Mouse (Mus musculus): ENCODE results near the gene Hnf1a. TPM values are rescaled to one million over a fixed set of nuclear protein-coding genes. Genes with fewer than 3 reads are reported as not detected.
"Not testable (repeated sequence)": the region's sequence is repeated elsewhere in the genome, so short reads cannot be mapped to it uniquely, and the experiment has no call there.

The Hnf1a gene
- total RNA-seq, 2 experiments from 2014 or later = not detected

- no peak for DNase-seq (ENCODE audit: low spot score in 2 of 2)
These were observed 25.8 kb downstream of the Hnf1a start for GRCm38 (mm10) chr5:114945072-114945471.

DNA sequence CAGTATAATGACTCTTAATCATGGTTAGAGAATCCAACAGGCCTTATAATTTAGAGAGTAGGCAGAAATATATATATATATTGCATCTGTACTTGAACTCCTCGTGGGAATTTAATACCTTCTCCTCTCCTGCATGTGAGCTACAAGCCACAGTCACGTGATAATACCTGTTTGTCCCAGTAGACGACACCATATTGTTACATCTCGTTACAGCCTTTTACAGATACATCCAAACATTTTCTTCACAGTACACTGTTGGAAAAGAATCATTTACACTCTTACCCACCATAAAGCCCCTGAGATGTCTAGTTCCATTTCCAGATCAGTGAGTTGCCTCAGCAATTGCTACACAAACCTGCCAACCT, 28.1 kb downstream of the Hnf1a start:
- DNase-seq (ENCODE audit: low spot score in 2 of 2) = no peak

GRCm38 (mm10) chr5:114942074-114942765, 28.7 kb downstream of the Hnf1a start, which contains the start of gene 2210016L21Rik:
Gene 2210016L21Rik, plus strand, starts transcription at chr5:114942158.
- peak; percentile 58 to 80 for DNase-seq (ENCODE audit: low spot score in 2 of 2)

GRCm38 (mm10) chr5:114941138-114941537, 29.8 kb downstream of the Hnf1a start:
- not testable (repeated sequence) for DNase-seq (ENCODE audit: low spot score in 2 of 2)

- DNase-seq (ENCODE audit: low spot score in 2 of 2) = no peak
These were observed 35.1 kb downstream of the Hnf1a start for GRCm38 (mm10) chr5:114935838-114936237.

- no peak for DNase-seq (ENCODE audit: low spot score in 2 of 2)
These were observed 37.7 kb downstream of the Hnf1a start for GRCm38 (mm10) chr5:114933206-114933605.

- DNase-seq (ENCODE audit: low spot score in 2 of 2) = no peak
These were observed 39.3 kb downstream of the Hnf1a start for GRCm38 (mm10) chr5:114931626-114932025.

GRCm38 (mm10) chr5:114926753-114927152, 44.1 kb downstream of the Hnf1a start:
- no peak for DNase-seq (ENCODE audit: low spot score in 2 of 2)

GRCm38 (mm10) chr5:114926153-114926684, 44.7 kb downstream of the Hnf1a start:
- DNase-seq (ENCODE audit: low spot score in 2 of 2) = no peak

- peak in 1 of 2 experiments; percentile 57 for DNase-seq (ENCODE audit: low spot score in 2 of 2)
These were observed 47.9 kb downstream of the Hnf1a start, which contains the start of gene Oasl1 for GRCm38 (mm10) chr5:114922998-114923473. Gene Oasl1, plus strand, starts transcription at chr5:114923240.

GRCm38 (mm10) chr5:114922366-114922731, 48.5 kb downstream of the Hnf1a start:
- DNase-seq (ENCODE audit: low spot score in 2 of 2) = no peak

DNA sequence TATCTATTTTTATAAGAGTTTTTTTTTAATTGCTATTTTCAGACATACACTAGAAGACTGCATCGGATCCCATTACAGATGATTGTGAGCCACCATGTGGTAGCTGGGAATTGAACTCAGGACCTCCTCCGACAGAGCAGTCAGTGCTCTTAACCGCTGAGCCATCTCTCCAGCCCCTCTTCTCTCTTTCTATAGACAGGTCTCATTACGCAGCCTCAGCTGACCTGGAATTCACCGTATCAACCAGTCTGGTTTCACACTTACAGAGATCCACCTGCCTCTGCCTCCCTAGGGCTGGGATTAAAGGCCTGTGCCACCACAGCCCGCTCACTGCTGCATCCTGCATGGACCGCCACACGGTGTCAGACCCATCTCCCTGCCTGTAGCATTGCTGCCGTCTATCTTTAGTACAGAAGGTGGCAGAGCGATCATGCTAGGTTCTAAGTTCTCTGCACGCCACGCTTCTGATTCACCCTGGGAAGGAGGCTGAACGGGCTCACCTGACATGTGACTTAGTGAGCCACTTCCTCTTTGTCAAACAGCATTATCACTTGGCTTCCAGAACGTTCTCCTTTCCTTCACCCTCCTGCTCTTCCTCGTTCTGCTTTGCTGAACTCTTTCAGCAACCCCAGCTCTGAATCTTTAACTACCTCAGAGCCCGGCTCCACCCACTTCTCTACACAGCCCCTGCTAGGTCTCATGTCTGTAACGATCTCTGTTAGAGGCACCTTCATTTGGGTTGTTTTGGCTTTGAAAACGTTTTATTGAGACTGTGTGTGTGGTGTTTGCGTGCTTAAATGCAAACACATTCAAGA, 49.1 kb downstream of the Hnf1a start:
- DNase-seq (ENCODE audit: low spot score in 2 of 2) = no peak

- not testable (repeated sequence) for DNase-seq (ENCODE audit: low spot score in 2 of 2)
These were observed 53.5 kb downstream of the Hnf1a start for GRCm38 (mm10) chr5:114917357-114917756.

GRCm38 (mm10) chr5:114916777-114917176, 54.1 kb downstream of the Hnf1a start:
- no peak for DNase-seq (ENCODE audit: low spot score in 2 of 2)

- no peak for DNase-seq (ENCODE audit: low spot score in 2 of 2)
These were observed 55.0 kb downstream of the Hnf1a start for GRCm38 (mm10) chr5:114915854-114916253.

DNA sequence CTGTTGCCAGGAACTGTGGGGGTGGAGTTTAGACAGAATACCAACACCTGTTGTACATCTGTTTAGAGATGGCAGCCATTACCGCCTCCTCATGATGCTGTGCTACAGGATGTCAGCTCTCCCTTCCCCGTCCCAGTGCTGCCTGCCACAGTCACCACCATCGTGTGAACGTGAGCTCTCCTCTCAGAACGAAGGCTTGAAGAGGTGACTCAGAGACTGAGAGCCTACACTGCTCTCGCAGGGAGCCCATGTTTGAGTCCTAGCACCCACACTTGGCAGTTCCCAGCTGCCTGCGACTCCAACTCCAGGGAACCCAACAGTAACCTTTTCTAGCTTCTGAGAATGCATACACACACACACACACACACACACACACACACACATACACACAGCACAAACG, 56.0 kb downstream of the Hnf1a start:
- DNase-seq (ENCODE audit: low spot score in 2 of 2) = no peak

GRCm38 (mm10) chr5:114913686-114914085, 57.2 kb downstream of the Hnf1a start:
- DNase-seq (ENCODE audit: low spot score in 2 of 2) = no peak

- no peak for DNase-seq (ENCODE audit: low spot score in 2 of 2)
These were observed 62.1 kb downstream of the Hnf1a start for GRCm38 (mm10) chr5:114908598-114909305.

GRCm38 (mm10) chr5:114902413-114902812, 68.5 kb downstream of the Hnf1a start:
- DNase-seq (ENCODE audit: low spot score in 2 of 2) = no peak
